Mouse (Mus musculus): ENCODE results near the gene Dip2a. TPM values are rescaled to one million over a fixed set of nuclear protein-coding genes. Genes with fewer than 3 reads are reported as not detected.

Gene Dip2a
- polyA plus RNA-seq, 1 experiment from 2014 or later = 12.2 TPM

GRCm38 (mm10) chr10:76229627-76230026 is 115.5 kb downstream of the Dip2a start:
- no peaks in the 10 kb centered on the region for H3K4me1 ChIP-seq (ENCODE audit: insufficient read depth, low read length)
- no peaks in the 10 kb centered on the region for H3K27me3 ChIP-seq (ENCODE audit: insufficient read depth, low read length)
- H3K9me3 ChIP-seq (ENCODE audit: low read length) = no peaks in the 10 kb centered on the region
- no peak overlapping the region for H3K27ac ChIP-seq (ENCODE audit: low read length)
- 73% methylated on average over 1 of the region's 1 CpGs for WGBS
- peaks cover 9% of the 10 kb centered on the region; the same call in 1 of the 2 replicates for H3K36me3 ChIP-seq (ENCODE audit: insufficient read depth, low read length)
- no peak for ATAC-seq (ENCODE audit: low FRiP score, low TSS enrichment)
- H3K4me3 ChIP-seq (ENCODE audit: low read length) = no peak overlapping the region
- no peak overlapping the region for H3K4me2 ChIP-seq (replicated peaks; ENCODE audit: low read depth, low read length)
- no peak overlapping the region for H3K9ac ChIP-seq (replicated peaks; ENCODE audit: low read length)

- H3K4me2 ChIP-seq (replicated peaks; ENCODE audit: low read depth, low read length) = no peak overlapping the region
- no peak overlapping the region for H3K27ac ChIP-seq (ENCODE audit: low read length)
- no peak for ATAC-seq (ENCODE audit: low FRiP score, low TSS enrichment)
- H3K27me3 ChIP-seq (ENCODE audit: insufficient read depth, low read length) = no peaks in the 10 kb centered on the region
- H3K4me1 ChIP-seq (ENCODE audit: insufficient read depth, low read length) = no peaks in the 10 kb centered on the region
- WGBS = 91% methylated on average over 11 of the region's 11 CpGs
- no peak overlapping the region for H3K4me3 ChIP-seq (ENCODE audit: low read length)
- no peaks in the 10 kb centered on the region for H3K9me3 ChIP-seq (ENCODE audit: low read length)
- H3K9ac ChIP-seq (replicated peaks; ENCODE audit: low read length) = no peak overlapping the region
- peaks cover 31% of the 10 kb centered on the region for H3K36me3 ChIP-seq (ENCODE audit: insufficient read depth, low read length)
Measured at GRCm38 (mm10) chr10:76225944-76226343, 119.1 kb downstream of the Dip2a start.

- H3K9ac ChIP-seq (replicated peaks; ENCODE audit: low read length) = no peak overlapping the region
- no peak overlapping the region for H3K4me2 ChIP-seq (replicated peaks; ENCODE audit: low read depth, low read length)
- H3K27me3 ChIP-seq (ENCODE audit: insufficient read depth, low read length) = no peaks in the 10 kb centered on the region
- H3K36me3 ChIP-seq (ENCODE audit: insufficient read depth, low read length) = peaks cover 70% of the 10 kb centered on the region
- no peaks in the 10 kb centered on the region for H3K4me1 ChIP-seq (ENCODE audit: insufficient read depth, low read length)
- no peak overlapping the region for H3K27ac ChIP-seq (ENCODE audit: low read length)
- no peak for ATAC-seq (ENCODE audit: low FRiP score, low TSS enrichment)
- WGBS = 81% methylated on average over 9 of the region's 9 CpGs
- peaks cover 15% of the 10 kb centered on the region for H3K9me3 ChIP-seq (ENCODE audit: low read length)
- H3K4me3 ChIP-seq (ENCODE audit: low read length) = no peak overlapping the region
Measured at GRCm38 (mm10) chr10:76218240-76218639, 126.9 kb downstream of the Dip2a start.

GRCm38 (mm10) chr10:76217056-76217455 is 128.0 kb downstream of the Dip2a start:
- no peaks in the 10 kb centered on the region for H3K27me3 ChIP-seq (ENCODE audit: insufficient read depth, low read length)
- H3K27ac ChIP-seq (ENCODE audit: low read length) = no peak overlapping the region
- H3K9ac ChIP-seq (replicated peaks; ENCODE audit: low read length) = no peak overlapping the region
- ATAC-seq (ENCODE audit: low FRiP score, low TSS enrichment) = no peak
- 94% methylated on average over 17 of the region's 17 CpGs for WGBS
- no peaks in the 10 kb centered on the region for H3K4me1 ChIP-seq (ENCODE audit: insufficient read depth, low read length)
- no peak overlapping the region for H3K4me3 ChIP-seq (ENCODE audit: low read length)
- H3K4me2 ChIP-seq (replicated peaks; ENCODE audit: low read depth, low read length) = no peak overlapping the region
- peaks cover 64% of the 10 kb centered on the region for H3K36me3 ChIP-seq (ENCODE audit: insufficient read depth, low read length)
- peaks cover 15% of the 10 kb centered on the region for H3K9me3 ChIP-seq (ENCODE audit: low read length)

- H3K9me3 ChIP-seq (ENCODE audit: low read length) = peaks cover 15% of the 10 kb centered on the region
- no peaks in the 10 kb centered on the region for H3K4me1 ChIP-seq (ENCODE audit: insufficient read depth, low read length)
- WGBS = 90% methylated on average over 4 of the region's 4 CpGs
- ATAC-seq (ENCODE audit: low FRiP score, low TSS enrichment) = no peak
- no peak overlapping the region for H3K27ac ChIP-seq (ENCODE audit: low read length)
- H3K9ac ChIP-seq (replicated peaks; ENCODE audit: low read length) = no peak overlapping the region
- H3K4me2 ChIP-seq (replicated peaks; ENCODE audit: low read depth, low read length) = no peak overlapping the region
- no peak overlapping the region for H3K4me3 ChIP-seq (ENCODE audit: low read length)
- H3K36me3 ChIP-seq (ENCODE audit: insufficient read depth, low read length) = peaks cover 62% of the 10 kb centered on the region
- H3K27me3 ChIP-seq (ENCODE audit: insufficient read depth, low read length) = no peaks in the 10 kb centered on the region
Measured at GRCm38 (mm10) chr10:76214161-76214560, 130.9 kb downstream of the Dip2a start.

- 92% methylated on average over 6 of the region's 6 CpGs for WGBS
- H3K36me3 ChIP-seq (ENCODE audit: insufficient read depth, low read length) = peaks cover 59% of the 10 kb centered on the region
- no peak overlapping the region for H3K9ac ChIP-seq (replicated peaks; ENCODE audit: low read length)
- peaks cover 15% of the 10 kb centered on the region for H3K9me3 ChIP-seq (ENCODE audit: low read length)
- no peak for ATAC-seq (ENCODE audit: low FRiP score, low TSS enrichment)
- H3K4me2 ChIP-seq (replicated peaks; ENCODE audit: low read depth, low read length) = no peak overlapping the region
- H3K27ac ChIP-seq (ENCODE audit: low read length) = no peak overlapping the region
- H3K4me3 ChIP-seq (ENCODE audit: low read length) = no peak overlapping the region
- H3K27me3 ChIP-seq (ENCODE audit: insufficient read depth, low read length) = no peaks in the 10 kb centered on the region
- H3K4me1 ChIP-seq (ENCODE audit: insufficient read depth, low read length) = no peaks in the 10 kb centered on the region
Measured at GRCm38 (mm10) chr10:76212121-76212520, 133.0 kb downstream of the Dip2a start.

GRCm38 (mm10) chr10:76210806-76211205 is 134.3 kb downstream of the Dip2a start:
- Histone ChIP-seq H3K9me3 (ENCODE audit: low read length) (peaks cover 15% of the 10 kb centered on the region), H3K36me3 (ENCODE audit: insufficient read depth, low read length) (peaks cover 47% of the 10 kb centered on the region), H3K27me3 (ENCODE audit: insufficient read depth, low read length) (no peaks in the 10 kb centered on the region), H3K9ac (replicated peaks; ENCODE audit: low read length) (no peak overlapping the region), H3K27ac (ENCODE audit: low read length) (no peak overlapping the region), H3K4me2 (replicated peaks; ENCODE audit: low read depth, low read length) (no peak overlapping the region), H3K4me3 (ENCODE audit: low read length) (no peak overlapping the region), H3K4me1 (ENCODE audit: insufficient read depth, low read length) (no peaks in the 10 kb centered on the region)
- no peak for ATAC-seq (ENCODE audit: low FRiP score, low TSS enrichment)
- 92% methylated on average over 7 of the region's 7 CpGs for WGBS

Other genes starting within 250 kb of the Dip2a start
- 0.12 and 0.15 TPM in 2 replicates for gene Slc5a4b, start 234.3 kb downstream of the Dip2a start, polyA plus RNA-seq (2015; fragmentation: Nextera tagmentation; extraction: Ambion mirVana)
- not detected in 2 replicates for gene Slc5a4a, start 197.8 kb downstream of the Dip2a start, polyA plus RNA-seq (2015; fragmentation: Nextera tagmentation; extraction: Ambion mirVana)
- gene Prmt2, start 107.4 kb downstream of the Dip2a start, polyA plus RNA-seq (2015; fragmentation: Nextera tagmentation; extraction: Ambion mirVana) = 63.1 and 69.9 TPM in 2 replicates
- 0.45 and 0.54 TPM in 2 replicates for gene S100b, start 91.4 kb downstream of the Dip2a start, polyA plus RNA-seq (2015; fragmentation: Nextera tagmentation; extraction: Ambion mirVana)
- gene AC141477.1, start 95.2 kb upstream of the Dip2a start, polyA plus RNA-seq (2015; fragmentation: Nextera tagmentation; extraction: Ambion mirVana) = 2.6 TPM in 1 of 2 replicates, not detected in the other
- 15.3 and 18.0 TPM in 2 replicates for gene Pcnt, start 97.5 kb upstream of the Dip2a start, polyA plus RNA-seq (2015; fragmentation: Nextera tagmentation; extraction: Ambion mirVana)
- not detected in 2 replicates for gene 2610028H24Rik, start 103.8 kb upstream of the Dip2a start, polyA plus RNA-seq (2015; fragmentation: Nextera tagmentation; extraction: Ambion mirVana)
- gene Mcm3ap, start 123.6 kb upstream of the Dip2a start, polyA plus RNA-seq (2015; fragmentation: Nextera tagmentation; extraction: Ambion mirVana) = 50.2 and 61.3 TPM in 2 replicates
- 7.5 and 7.6 TPM in 2 replicates for gene Ybey, start 123.8 kb upstream of the Dip2a start, polyA plus RNA-seq (2015; fragmentation: Nextera tagmentation; extraction: Ambion mirVana)
- gene Lss, start 186.3 kb upstream of the Dip2a start, polyA plus RNA-seq (2015; fragmentation: Nextera tagmentation; extraction: Ambion mirVana) = 23.4 and 26.0 TPM in 2 replicates
- gene Spatc1l, start 217.0 kb upstream of the Dip2a start, polyA plus RNA-seq (2015; fragmentation: Nextera tagmentation; extraction: Ambion mirVana) = not detected in 2 replicates
- 0.41 and 0.46 TPM in 2 replicates for gene Ftcd, start 230.4 kb upstream of the Dip2a start, polyA plus RNA-seq (2015; fragmentation: Nextera tagmentation; extraction: Ambion mirVana)